Mouse (Mus musculus) stomach, postnatal 0 days (tissue): Measurements from ENCODE around the gene Baz1a.

ENCODE experiments used
- CTCF ChIP-seq: IDR thresholded peaks from 2 replicates; pipeline ENCODE4 v1.5.1; 2016; ENCODE audit warnings: antibody characterized with exemption, low read depth, mild to moderate bottlenecking, moderate library complexity
- EP300 ChIP-seq: optimal IDR thresholded peaks from 2 replicates; pipeline ENCODE3; 2016; ENCODE audit warnings: antibody characterized with exemption

DNA sequence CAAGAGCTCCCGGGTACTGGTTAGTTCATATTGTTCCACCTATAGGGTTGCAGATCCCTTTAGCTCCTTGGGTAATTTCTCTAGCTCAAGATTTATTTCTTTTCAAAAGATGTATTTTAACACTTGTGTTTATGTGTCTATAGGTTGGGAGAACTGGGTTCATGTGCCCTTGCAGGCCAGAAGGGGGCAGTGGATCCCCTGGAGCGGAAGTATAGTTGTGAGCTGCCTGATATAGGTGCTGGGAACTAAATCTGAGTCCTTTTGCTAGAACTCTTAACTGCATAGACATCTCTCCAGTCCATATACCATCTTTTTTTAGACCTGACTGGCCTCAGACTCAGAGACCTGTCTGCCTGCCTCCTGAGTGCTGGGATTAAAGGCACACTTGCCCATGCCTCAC, 123.7 kb downstream of the Baz1a start:
- TF ChIP-seq CTCF = peak; percentile 28
- no peak for TF ChIP-seq EP300
